Mouse (Mus musculus) myocyte (in vitro differentiated cells): Measurements from ENCODE around the gene Ccne1.

Source experiments
- MAX ChIP-seq: IDR thresholded peaks from one replicate; pipeline ENCODE4 v1.6.1; 2011; ENCODE audit warnings: low read depth, mild to moderate bottlenecking, control low read depth
- POLR2A ChIP-seq: IDR thresholded peaks from one replicate; pipeline ENCODE4 v1.6.1; 2011; ENCODE audit warnings: low read depth, mild to moderate bottlenecking, control low read depth, moderate library complexity; ENCODE audit not compliant: insufficient read length

- TF ChIP-seq POLR2A: no peak
- TF ChIP-seq MAX: no peak
These were observed 30.1 kb downstream of the Ccne1 start for GRCm38 (mm10) chr7:38077189-38077588.
